Comparison of ENCODE assay signal across 8 mouse cellular contexts in genomic region chr7:130693800-130694193, GRCm38 (mm10).
DNase-seq lines count a peak whose midpoint lies in the region; ATAC-seq and TF ChIP-seq lines count a peak whose summit lies in the region.

No protein-coding gene starts in this region.

- in situ Hi-C loops in ES-E14 (cut with MboI; ENCODE audit: low sequenced_read_pairs in 2 of 2, unreplicated experiment in 2 of 2) = no loop called here

- H3K4me3 ChIP-seq in gastrocnemius, adult 2 months = peak overlapping the region; percentile 13; the same call in 1 of the 2 replicates
- peak overlapping the region; percentile 79 to 82 for H3K4me3 ChIP-seq in ES-E14 (ENCODE audit: insufficient read depth in 1 of 2, low read depth in 1 of 2, low read length in 2 of 2, poor library complexity in 1 of 2, severe bottlenecking in 1 of 2)
- H3K4me3 ChIP-seq in forebrain, embryonic 12.5 days (replicated peaks) = peak overlapping the region; percentile 72
- no peak overlapping the region for H3K4me3 ChIP-seq in liver, embryonic 16.5 days (ENCODE audit: low read depth, low read length)

- H3K9me3 ChIP-seq in ES-E14 (ENCODE audit: control insufficient read depth, insufficient read depth, low read depth, low read length) = no peaks in the 10 kb centered on the region
- no peaks in the 10 kb centered on the region for H3K9me3 ChIP-seq in forebrain, embryonic 12.5 days
- H3K9me3 ChIP-seq in liver, embryonic 16.5 days (replicated peaks; ENCODE audit: control insufficient read depth, low read length) = no peaks in the 10 kb centered on the region

- peak overlapping the region; percentile 72 for H3K4me2 ChIP-seq in forebrain, embryonic 12.5 days
- peak overlapping the region; percentile 62; the same call in 1 of the 2 replicates for H3K4me2 ChIP-seq in liver, embryonic 16.5 days (ENCODE audit: low read depth, low read length)

- H3K4me1 ChIP-seq in ES-E14 (ENCODE audit: control insufficient read depth in 2 of 2, insufficient read depth in 2 of 2, low read length in 2 of 2, poor library complexity in 1 of 2) = peaks cover 2 to 23% of the 10 kb centered on the region in 2 experiments
- peaks cover 60% of the 10 kb centered on the region for H3K4me1 ChIP-seq in forebrain, embryonic 12.5 days
- H3K4me1 ChIP-seq in liver, embryonic 16.5 days (ENCODE audit: control insufficient read depth, low read depth, low read length) = peaks cover 3% of the 10 kb centered on the region; the same call in 1 of the 2 replicates

- WGBS in forebrain, embryonic 12.5 days = 10% methylated on average over 11 of the region's 11 CpGs
- WGBS in liver, embryonic 16.5 days (ENCODE audit: insufficient replicate concordance) = 67% methylated on average over 11 of the region's 11 CpGs

- peak; percentile 34 for ATAC-seq in forebrain, embryonic 12.5 days (ENCODE audit: low FRiP score)
- ATAC-seq in liver, embryonic 16.5 days (ENCODE audit: low read depth) = no peak
- ATAC-seq in activated CD4-positive, CD25-positive, alpha-beta regulatory T cell, adult 4 months = no peak

- DNase-seq in gastrocnemius, adult 2 months = peak; percentile 15
- no peak for DNase-seq in gastrocnemius, postnatal 10 days
- no peak for DNase-seq in ES-E14 (ENCODE audit: low read depth, low spot score)
- DNase-seq in gastrocnemius, postnatal 14 days = no peak
- DNase-seq in right cerebral cortex, postnatal 4 days = no peak

- intact Hi-C loops in gastrocnemius, adult 2 months (cut with DNase I) = no loop called here
- intact Hi-C loops in gastrocnemius, postnatal 14 days (cut with DNase I; ENCODE audit: low total_unique reads) = no loop called here

- H3K36me3 ChIP-seq in ES-E14 (ENCODE audit: control insufficient read depth, insufficient read depth, low read length, poor library complexity, severe bottlenecking) = peaks cover 2% of the 10 kb centered on the region; the same call in 1 of the 2 replicates
- no peaks in the 10 kb centered on the region for H3K36me3 ChIP-seq in forebrain, embryonic 12.5 days (replicated peaks)
- H3K36me3 ChIP-seq in liver, embryonic 16.5 days (ENCODE audit: control insufficient read depth, insufficient read depth) = no peaks in the 10 kb centered on the region

- H3K27ac ChIP-seq in gastrocnemius, adult 2 months = peak overlapping the region; percentile 76
- H3K27ac ChIP-seq in ES-E14 (ENCODE audit: insufficient read depth, low read depth, low read length, poor library complexity, severe bottlenecking) = no peak overlapping the region
- H3K27ac ChIP-seq in forebrain, embryonic 12.5 days = peak overlapping the region; percentile 98
- H3K27ac ChIP-seq in liver, embryonic 16.5 days (ENCODE audit: low read length) = no peak overlapping the region

- H3K27me3 ChIP-seq in forebrain, embryonic 12.5 days = no peaks in the 10 kb centered on the region
- H3K27me3 ChIP-seq in liver, embryonic 16.5 days (ENCODE audit: control insufficient read depth, insufficient read depth, low read depth, low read length) = peaks cover 13% of the 10 kb centered on the region

- no peak for TF ChIP-seq CTCF in gastrocnemius, adult 2 months (IDR thresholded peaks at IDR 0.05)

- H3K9ac ChIP-seq in ES-E14 (ENCODE audit: insufficient read depth, low read depth, low read length, poor library complexity, severe bottlenecking) = peak overlapping the region; percentile 85
- peak overlapping the region; percentile 92 for H3K9ac ChIP-seq in forebrain, embryonic 12.5 days
- H3K9ac ChIP-seq in liver, embryonic 16.5 days (ENCODE audit: low read depth, low read length) = no peak overlapping the region

TF ChIP-seq in ES-E14, 5 proteins besides CTCF, POLR2A, EP300 and RAD21:
- no peak for TF ChIP-seq ZC3H11A (IDR thresholded peaks at IDR 0.05; ENCODE audit: borderline replicate concordance, low read depth, low read length)
- TF ChIP-seq HCFC1 (IDR thresholded peaks at IDR 0.05; ENCODE audit: borderline replicate concordance, insufficient read depth, low read length) = no peak
- no peak for TF ChIP-seq CHD2 (IDR thresholded peaks at IDR 0.05; ENCODE audit: low read depth, low read length)
- TF ChIP-seq MAFK (IDR thresholded peaks at IDR 0.05; ENCODE audit: insufficient read depth, low read depth, low read length) = no peak
- TF ChIP-seq ZNF384 (IDR thresholded peaks at IDR 0.05; ENCODE audit: low read depth, low read length) = no peak

Comparison
In these comparisons a context has a peak if more than half of its experiments do, and no peak if none do; other contexts are left out.
1. H3K27ac ChIP-seq: peak in gastrocnemius, adult 2 months (single experiment) and forebrain, embryonic 12.5 days (single experiment); none in ES-E14 (single experiment) and liver, embryonic 16.5 days (single experiment).